ENCODE assay signal across 33 mouse cellular contexts in genomic region chr4:62075126-62075525, GRCm38 (mm10). TPM values are rescaled to one million over a fixed set of nuclear protein-coding genes. Genes with fewer than 3 reads are reported as not detected.
"Had no signal": no experiment of that assay in that cellular context is flagged by ENCODE, and none has a peak within 500 bp of the region (broad histone marks: within the 10 kb centered on the region; RNA-seq: fewer than 3 reads in every experiment).

No protein-coding gene starts in this region.

- H3K36me3 ChIP-seq: embryonic facial prominence, embryonic 10.5 days; embryonic facial prominence, embryonic 12.5 days; embryonic facial prominence, embryonic 13.5 days; embryonic facial prominence, embryonic 15.5 days; forebrain, embryonic 10.5 days; forebrain, embryonic 12.5 days; forebrain, embryonic 15.5 days; heart, embryonic 10.5 days had no signal

- ATAC-seq: forebrain, embryonic 13.5 days; forebrain, embryonic 14.5 days; forebrain, embryonic 15.5 days; forebrain, embryonic 16.5 days; forebrain, postnatal 0 days had no signal

- H3K4me2 ChIP-seq: embryonic facial prominence, embryonic 12.5 days; embryonic facial prominence, embryonic 13.5 days; embryonic facial prominence, embryonic 15.5 days; forebrain, embryonic 12.5 days; forebrain, embryonic 13.5 days; forebrain, embryonic 15.5 days had no signal

- H3K27me3 ChIP-seq: embryonic facial prominence, embryonic 12.5 days; embryonic facial prominence, embryonic 13.5 days; embryonic facial prominence, embryonic 15.5 days; forebrain, embryonic 12.5 days; forebrain, embryonic 13.5 days; forebrain, embryonic 15.5 days had no signal

- DNase-seq: cerebellum, adult 9-11 months; cerebellum, postnatal 10 days; cerebellum, postnatal 14 days; cerebellum, postnatal 25 days; cerebellum, postnatal 36 days; embryo, embryonic 11 days; forebrain, postnatal 0 days; gastrocnemius, adult 2 months; gastrocnemius, postnatal 10 days; gastrocnemius, postnatal 14 days; gastrocnemius, postnatal 25 days; gastrocnemius, postnatal 36 days; heart, adult 11 months; heart, adult 18-20 months; heart, adult 2 months had no signal

- H3K4me1 ChIP-seq: embryonic facial prominence, embryonic 10.5 days; embryonic facial prominence, embryonic 12.5 days; embryonic facial prominence, embryonic 13.5 days; embryonic facial prominence, embryonic 15.5 days; forebrain, embryonic 10.5 days; forebrain, embryonic 12.5 days; forebrain, embryonic 13.5 days; forebrain, embryonic 15.5 days; heart, embryonic 10.5 days had no signal

- H3K9me3 ChIP-seq: embryonic facial prominence, embryonic 12.5 days; embryonic facial prominence, embryonic 13.5 days; embryonic facial prominence, embryonic 15.5 days; forebrain, embryonic 12.5 days; forebrain, embryonic 13.5 days; forebrain, embryonic 15.5 days had no signal

- H3K4me3 ChIP-seq: embryonic facial prominence, embryonic 10.5 days; embryonic facial prominence, embryonic 12.5 days; embryonic facial prominence, embryonic 13.5 days; embryonic facial prominence, embryonic 15.5 days; erythroblast, embryonic 14.5 days; forebrain, embryonic 10.5 days; forebrain, embryonic 12.5 days; forebrain, embryonic 13.5 days; forebrain, embryonic 15.5 days; gastrocnemius, adult 2 months; heart, adult 2 months; heart, embryonic 10.5 days had no signal

- H3K27ac ChIP-seq: embryonic facial prominence, embryonic 10.5 days; embryonic facial prominence, embryonic 12.5 days; embryonic facial prominence, embryonic 13.5 days; embryonic facial prominence, embryonic 15.5 days; forebrain, embryonic 10.5 days; forebrain, embryonic 12.5 days; forebrain, embryonic 13.5 days; forebrain, embryonic 15.5 days; gastrocnemius, adult 2 months; heart, adult 2 months; heart, embryonic 10.5 days had no signal

- H3K9ac ChIP-seq: embryonic facial prominence, embryonic 12.5 days; embryonic facial prominence, embryonic 13.5 days; embryonic facial prominence, embryonic 15.5 days; forebrain, embryonic 12.5 days; forebrain, embryonic 13.5 days; forebrain, embryonic 15.5 days; forebrain, postnatal 0 days had no signal

RNA-seq across cellular contexts. Expression of gene Mup3, which starts 12.0 kb away (rescaled TPM):
- polyA plus RNA-seq: cortical plate, adult 2 months; embryonic facial prominence, embryonic 10.5 days; embryonic facial prominence, embryonic 11.5 days; embryonic facial prominence, embryonic 12.5 days; embryonic facial prominence, embryonic 13.5 days; embryonic facial prominence, embryonic 14.5 days; embryonic facial prominence, embryonic 15.5 days; erythroblast, embryonic 14.5 days; forebrain, embryonic 10.5 days; forebrain, embryonic 11.5 days; forebrain, embryonic 12.5 days; forebrain, embryonic 13.5 days; forebrain, embryonic 14.5 days; forebrain, embryonic 15.5 days; forebrain, embryonic 16.5 days; forebrain, postnatal 0 days; frontal cortex, adult 2 months; gonadal fat pad, adult 2 months; heart, adult 2 months; heart, embryonic 10.5 days had no signal

RNA-seq across cellular contexts. Expression of gene Mup20, which starts 21.2 kb away (rescaled TPM):
- polyA plus RNA-seq: cortical plate, adult 2 months; embryonic facial prominence, embryonic 10.5 days; embryonic facial prominence, embryonic 11.5 days; embryonic facial prominence, embryonic 12.5 days; embryonic facial prominence, embryonic 13.5 days; embryonic facial prominence, embryonic 14.5 days; embryonic facial prominence, embryonic 15.5 days; erythroblast, embryonic 14.5 days; forebrain, embryonic 10.5 days; forebrain, embryonic 11.5 days; forebrain, embryonic 12.5 days; forebrain, embryonic 13.5 days; forebrain, embryonic 14.5 days; forebrain, embryonic 15.5 days; forebrain, embryonic 16.5 days; forebrain, postnatal 0 days; frontal cortex, adult 2 months; gonadal fat pad, adult 2 months; heart, adult 2 months; heart, embryonic 10.5 days had no signal
